Comparison of ENCODE assay signal across 28 mouse cellular contexts in the genomic region with DNA sequence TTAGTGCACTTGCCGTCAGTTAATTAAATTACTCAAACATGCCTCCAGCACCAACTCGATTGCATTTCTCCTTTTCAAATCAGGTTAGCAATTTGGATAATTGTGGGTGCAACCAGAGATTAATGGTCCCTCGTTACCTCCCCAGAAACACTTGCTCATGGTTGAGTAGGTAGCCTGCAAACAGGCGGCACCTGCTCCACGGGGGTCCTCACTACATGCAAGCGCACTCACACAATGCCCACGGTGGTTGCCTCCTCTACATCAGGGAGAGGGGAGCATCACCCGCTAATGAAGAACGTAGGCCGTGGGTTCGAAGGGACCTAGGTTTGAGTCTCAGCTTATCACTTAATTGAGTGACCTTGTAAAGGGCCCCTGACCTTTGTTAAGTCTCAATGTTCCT.
DNase-seq lines count a peak whose midpoint lies in the region; ATAC-seq and TF ChIP-seq lines count a peak whose summit lies in the region.
"Had no signal": no experiment of that assay in that cellular context is flagged by ENCODE, and none has a peak within 500 bp of the region (broad histone marks: within the 10 kb centered on the region; RNA-seq: fewer than 3 reads in every experiment).

No protein-coding gene starts in this region.

- H3K27me3 ChIP-seq in hindbrain, embryonic 12.5 days: no peaks in the 10 kb centered on the region
- no peaks in the 10 kb centered on the region for H3K27me3 ChIP-seq in hindbrain, postnatal 0 days (ENCODE audit: insufficient read depth, low read length)
- no peaks in the 10 kb centered on the region; the same call in 1 of the 2 replicates for H3K27me3 ChIP-seq in neural tube, embryonic 13.5 days
- no peaks in the 10 kb centered on the region for H3K27me3 ChIP-seq in neural tube, embryonic 14.5 days (ENCODE audit: control insufficient read depth, insufficient read depth, low read length)
- H3K27me3 ChIP-seq: embryonic facial prominence, embryonic 13.5 days; forebrain, embryonic 15.5 days; heart, embryonic 12.5 days; heart, embryonic 15.5 days had no signal

- no peak overlapping the region for H3K9ac ChIP-seq in hindbrain, embryonic 12.5 days
- no peak overlapping the region for H3K9ac ChIP-seq in hindbrain, postnatal 0 days (replicated peaks; ENCODE audit: low read length)
- H3K9ac ChIP-seq in neural tube, embryonic 13.5 days: no peak overlapping the region
- no peak overlapping the region for H3K9ac ChIP-seq in neural tube, embryonic 14.5 days (replicated peaks; ENCODE audit: low read depth, low read length)
- H3K9ac ChIP-seq: embryonic facial prominence, embryonic 13.5 days; forebrain, embryonic 12.5 days; forebrain, embryonic 15.5 days; heart, embryonic 12.5 days; heart, embryonic 15.5 days; hindbrain, embryonic 15.5 days had no signal

- ATAC-seq in hindbrain, embryonic 12.5 days (ENCODE audit: low FRiP score): no peak
- ATAC-seq in hindbrain, postnatal 0 days: no peak
- peak; percentile 44; the same call in 1 of the 2 replicates for ATAC-seq in neural tube, embryonic 13.5 days (ENCODE audit: low read depth)
- peak; percentile 59; the same call in 1 of the 2 replicates for ATAC-seq in neural tube, embryonic 14.5 days (ENCODE audit: low read depth)
- ATAC-seq: forebrain, embryonic 15.5 days; inflammation-experienced regulatory T-cells, adult 6 months; Patski had no signal

- no peak for DNase-seq in hindbrain, postnatal 0 days (ENCODE audit: low spot score)
- DNase-seq in neural tube, embryonic 10.5 days (ENCODE audit: extremely low spot score, low spot score): no peak
- DNase-seq in thymus, postnatal 4 days: no peak
- DNase-seq: adrenal gland, postnatal 10 days; adrenal gland, postnatal 36 days; cerebellum, adult 11 months; cerebellum, adult 2 months; cerebellum, adult 9-11 months; cerebellum, postnatal 25 days; embryo, embryonic 11 days; gastrocnemius, postnatal 25 days; heart, adult 18-20 months; heart, postnatal 10 days; heart, postnatal 36 days had no signal

- peak overlapping the region; percentile 7; the same call in 1 of the 2 replicates for H3K27ac ChIP-seq in hindbrain, embryonic 12.5 days
- H3K27ac ChIP-seq in hindbrain, postnatal 0 days: no peak overlapping the region
- H3K27ac ChIP-seq in neural tube, embryonic 13.5 days (replicated peaks): no peak overlapping the region
- H3K27ac ChIP-seq in neural tube, embryonic 14.5 days (ENCODE audit: low read depth, low read length): no peak overlapping the region
- H3K27ac ChIP-seq: embryonic facial prominence, embryonic 10.5 days; embryonic facial prominence, embryonic 13.5 days; forebrain, embryonic 12.5 days; forebrain, embryonic 15.5 days; heart, embryonic 15.5 days; hindbrain, embryonic 10.5 days; hindbrain, embryonic 15.5 days had no signal

- H3K4me1 ChIP-seq in hindbrain, embryonic 12.5 days: peaks cover 32% of the 10 kb centered on the region
- peaks cover 11% of the 10 kb centered on the region; the same call in 1 of the 2 replicates for H3K4me1 ChIP-seq in hindbrain, postnatal 0 days (ENCODE audit: insufficient read depth, low read length)
- H3K4me1 ChIP-seq in neural tube, embryonic 13.5 days (replicated peaks): peaks cover 31% of the 10 kb centered on the region
- 0 out of 2 replicates have a peak, but pooled peaks cover 2% of the 10 kb centered on the region for H3K4me1 ChIP-seq in neural tube, embryonic 14.5 days (ENCODE audit: control insufficient read depth, insufficient read depth, low read length)

- H3K4me3 ChIP-seq in hindbrain, embryonic 12.5 days: no peak overlapping the region
- no peak overlapping the region for H3K4me3 ChIP-seq in hindbrain, postnatal 0 days (ENCODE audit: low read length)
- no peak overlapping the region for H3K4me3 ChIP-seq in neural tube, embryonic 13.5 days
- no peak overlapping the region for H3K4me3 ChIP-seq in neural tube, embryonic 14.5 days (ENCODE audit: low read depth, low read length)
- H3K4me3 ChIP-seq: embryonic facial prominence, embryonic 10.5 days; embryonic facial prominence, embryonic 13.5 days; erythroblast, embryonic 14.5 days; forebrain, embryonic 12.5 days; forebrain, embryonic 15.5 days; heart, embryonic 12.5 days; heart, embryonic 15.5 days; hindbrain, embryonic 10.5 days; hindbrain, embryonic 15.5 days had no signal

- WGBS in hindbrain, embryonic 12.5 days: 66% methylated on average over 11 of the region's 11 CpGs
- WGBS in hindbrain, postnatal 0 days: 67% methylated on average over 11 of the region's 11 CpGs
- WGBS in neural tube, embryonic 13.5 days: 55% methylated on average over 11 of the region's 11 CpGs
- 58% methylated on average over 11 of the region's 11 CpGs for WGBS in neural tube, embryonic 14.5 days

- no peak overlapping the region for H3K4me2 ChIP-seq in hindbrain, embryonic 12.5 days (replicated peaks)
- H3K4me2 ChIP-seq in hindbrain, postnatal 0 days (ENCODE audit: low read depth, low read length): no peak overlapping the region
- no peak overlapping the region for H3K4me2 ChIP-seq in neural tube, embryonic 13.5 days
- no peak overlapping the region for H3K4me2 ChIP-seq in neural tube, embryonic 14.5 days (ENCODE audit: low read depth, low read length)
- H3K4me2 ChIP-seq: embryonic facial prominence, embryonic 13.5 days; forebrain, embryonic 12.5 days; forebrain, embryonic 15.5 days; heart, embryonic 12.5 days; heart, embryonic 15.5 days; hindbrain, embryonic 15.5 days had no signal

- no peaks in the 10 kb centered on the region for H3K36me3 ChIP-seq in hindbrain, embryonic 12.5 days
- no peaks in the 10 kb centered on the region for H3K36me3 ChIP-seq in hindbrain, postnatal 0 days (ENCODE audit: insufficient read depth, low read length)
- H3K36me3 ChIP-seq in neural tube, embryonic 13.5 days: no peaks in the 10 kb centered on the region
- no peaks in the 10 kb centered on the region for H3K36me3 ChIP-seq in neural tube, embryonic 14.5 days (ENCODE audit: control insufficient read depth, insufficient read depth, low read length)
- H3K36me3 ChIP-seq: embryonic facial prominence, embryonic 10.5 days; embryonic facial prominence, embryonic 13.5 days; forebrain, embryonic 12.5 days; forebrain, embryonic 15.5 days; heart, embryonic 12.5 days; heart, embryonic 15.5 days; hindbrain, embryonic 10.5 days; hindbrain, embryonic 15.5 days had no signal

- no peak for TF ChIP-seq CTCF in hindbrain, postnatal 0 days (IDR thresholded peaks at IDR 0.05; ENCODE audit: low read depth)

- no peaks in the 10 kb centered on the region for H3K9me3 ChIP-seq in hindbrain, embryonic 12.5 days (replicated peaks)
- H3K9me3 ChIP-seq in hindbrain, postnatal 0 days (ENCODE audit: low read length): no peaks in the 10 kb centered on the region
- H3K9me3 ChIP-seq in neural tube, embryonic 13.5 days: no peaks in the 10 kb centered on the region
- no peaks in the 10 kb centered on the region for H3K9me3 ChIP-seq in neural tube, embryonic 14.5 days (ENCODE audit: control insufficient read depth, low read length)
- H3K9me3 ChIP-seq: embryonic facial prominence, embryonic 10.5 days; embryonic facial prominence, embryonic 13.5 days; forebrain, embryonic 12.5 days; forebrain, embryonic 15.5 days; heart, embryonic 12.5 days; heart, embryonic 15.5 days; hindbrain, embryonic 10.5 days; hindbrain, embryonic 15.5 days had no signal

Comparison
In these comparisons a context has a peak if more than half of its experiments do, and no peak if none do; other contexts are left out.
1. ATAC-seq: peak in neural tube, embryonic 13.5 days (single experiment) and neural tube, embryonic 14.5 days (single experiment); none in hindbrain, embryonic 12.5 days (single experiment) and hindbrain, postnatal 0 days (single experiment).